Mouse (Mus musculus) brain, embryonic 14.5 days (tissue): ENCODE measurements at regions not wholly inside any gene's neighbourhood (a gene's known extent, or its start where the extent isn't known, plus 50 kb on each side); places are given as distances from the start of the nearest gene placed in this dataset.

Experiments
- DNase-seq: peaks from one replicate; pipeline ENCODE4 v3.0.0-alpha.2; 2011; ENCODE audit warnings: low read depth
- CTCF ChIP-seq: fragments of 200-500 bp; IDR thresholded peaks from 2 replicates; pipeline ENCODE4 v1.5.1; 2012; ENCODE audit warnings: inconsistent platforms, mild to moderate bottlenecking, moderate library complexity, borderline replicate concordance; ENCODE audit not compliant: insufficient read depth, insufficient read length; ENCODE audit errors: extremely low read depth
- POLR2A ChIP-seq: fragments of 200-500 bp; IDR thresholded peaks from 2 replicates; pipeline ENCODE4 v1.6.1; 2012; ENCODE audit warnings: mild to moderate bottlenecking, inconsistent platforms, borderline replicate concordance; ENCODE audit not compliant: poor library complexity, insufficient read depth, insufficient read length, severe bottlenecking; ENCODE audit errors: extremely low read depth

DNA sequence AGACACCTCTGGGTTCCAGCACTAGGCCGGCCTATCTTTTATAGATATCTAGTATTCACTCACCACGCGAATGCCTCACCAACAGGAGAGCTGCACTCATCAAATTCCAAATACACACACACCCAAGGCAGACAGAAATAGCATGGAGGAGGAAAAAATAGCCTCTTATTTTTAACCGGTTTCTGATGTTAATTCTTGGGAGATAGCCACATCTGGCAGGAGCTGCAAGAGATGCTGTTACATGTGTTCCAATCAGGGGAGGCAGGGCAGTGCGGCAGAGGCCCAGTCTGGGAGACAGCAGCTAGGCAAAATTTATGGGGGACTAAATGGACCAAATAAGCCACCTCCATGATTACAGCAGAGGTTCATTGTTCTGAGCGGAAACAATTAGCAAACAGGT, 419.0 kb upstream of the Kazn start:
- no peak for DNase-seq
- TF ChIP-seq CTCF: no peak
- no peak for TF ChIP-seq POLR2A

DNA sequence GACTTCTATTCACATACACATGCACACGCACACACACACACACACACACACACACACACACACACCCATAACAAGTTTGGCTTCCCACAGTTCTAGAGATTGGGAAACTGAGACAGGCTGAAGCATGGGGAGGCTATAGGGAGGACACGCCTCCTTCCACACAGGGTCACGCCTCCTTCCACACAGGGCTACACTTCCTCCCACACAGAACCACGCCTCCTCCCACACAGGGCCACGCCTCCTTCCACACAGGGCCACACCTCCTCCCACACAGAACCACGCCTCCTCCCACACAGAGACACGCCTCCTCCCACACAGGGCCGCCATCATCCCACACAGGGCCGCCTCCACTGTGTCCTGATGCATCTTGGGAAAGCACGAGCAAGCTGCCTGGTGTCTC, 401.9 kb upstream of the Kazn start:
- DNase-seq: no peak

DNA sequence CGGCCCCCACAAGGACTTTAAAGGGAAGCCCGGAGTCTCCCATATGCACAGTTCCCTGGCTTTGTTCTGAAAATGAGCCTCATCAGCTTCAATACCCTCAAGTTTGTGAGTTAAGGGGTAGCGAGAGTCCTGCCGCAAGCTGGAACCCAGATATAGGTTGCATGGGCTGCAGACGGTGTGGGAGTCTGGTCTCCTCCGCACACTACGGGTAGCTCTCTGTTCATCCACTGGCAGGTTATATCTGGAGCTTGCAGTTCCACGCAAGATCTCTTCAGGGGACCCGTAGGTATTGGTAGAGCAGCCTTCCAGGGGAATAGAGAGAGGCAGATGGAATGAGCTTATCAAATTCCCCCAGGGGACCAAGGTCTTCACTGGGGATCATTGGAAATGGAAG, 400.1 kb upstream of the Kazn start:
- no peak for DNase-seq
- TF ChIP-seq CTCF: no peak
- TF ChIP-seq POLR2A: no peak

More for the DNA sequence above, 401.9 kb upstream of the Kazn start:
- no peak for TF ChIP-seq POLR2A
- TF ChIP-seq CTCF: no peak

DNA sequence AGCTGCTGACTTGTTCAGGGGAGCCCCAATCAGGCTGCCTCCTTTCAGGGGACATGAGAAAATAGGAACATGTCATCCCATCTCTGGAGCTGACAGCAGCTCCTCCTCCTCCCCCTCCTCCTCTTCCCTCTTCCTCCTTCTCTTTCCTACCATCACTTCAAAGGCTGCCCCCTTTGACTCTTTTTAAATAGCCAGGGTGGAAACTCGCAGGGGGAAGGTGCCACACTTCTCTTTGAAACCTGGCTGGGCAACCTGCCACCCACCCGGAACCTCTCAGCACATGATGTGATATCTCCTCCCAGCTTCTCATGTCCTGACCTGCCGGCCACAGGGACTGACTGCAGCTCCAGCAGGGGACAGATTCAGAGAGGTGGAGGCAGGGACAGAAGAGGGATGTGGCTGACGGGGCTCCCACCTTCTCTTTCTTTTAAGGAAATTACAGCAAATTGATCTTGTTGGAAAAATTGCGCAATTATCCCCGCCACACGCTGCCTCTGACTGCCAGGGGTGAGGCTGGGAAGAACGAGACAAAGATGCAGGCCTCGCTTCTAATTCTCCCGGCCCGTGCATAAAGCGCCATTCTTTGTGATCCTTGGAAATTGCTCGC, 399.6 kb upstream of the Kazn start:
- no peak for TF ChIP-seq POLR2A
- no peak for TF ChIP-seq CTCF
- DNase-seq: peak; percentile 85

DNA sequence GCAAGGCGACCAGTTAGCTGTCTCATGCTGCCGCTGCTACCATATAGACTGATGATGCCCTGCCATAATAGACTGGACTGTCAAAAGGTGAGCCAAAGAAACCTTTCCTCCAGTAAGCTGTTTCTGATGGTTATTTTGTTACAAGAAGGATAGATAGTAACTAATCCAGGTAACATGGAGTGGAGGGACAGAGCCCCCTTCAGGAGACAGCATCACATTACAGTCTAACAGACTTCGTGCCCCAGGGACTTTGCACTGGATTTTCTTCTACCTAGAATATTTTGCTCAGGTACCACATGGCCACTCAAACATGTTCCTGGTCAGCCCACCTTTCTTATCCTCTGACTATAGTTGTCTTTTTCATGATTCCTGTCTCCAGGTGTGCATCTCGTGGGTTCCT, 398.9 kb upstream of the Kazn start:
- DNase-seq: no peak
- TF ChIP-seq POLR2A: no peak
- TF ChIP-seq CTCF: no peak

DNA sequence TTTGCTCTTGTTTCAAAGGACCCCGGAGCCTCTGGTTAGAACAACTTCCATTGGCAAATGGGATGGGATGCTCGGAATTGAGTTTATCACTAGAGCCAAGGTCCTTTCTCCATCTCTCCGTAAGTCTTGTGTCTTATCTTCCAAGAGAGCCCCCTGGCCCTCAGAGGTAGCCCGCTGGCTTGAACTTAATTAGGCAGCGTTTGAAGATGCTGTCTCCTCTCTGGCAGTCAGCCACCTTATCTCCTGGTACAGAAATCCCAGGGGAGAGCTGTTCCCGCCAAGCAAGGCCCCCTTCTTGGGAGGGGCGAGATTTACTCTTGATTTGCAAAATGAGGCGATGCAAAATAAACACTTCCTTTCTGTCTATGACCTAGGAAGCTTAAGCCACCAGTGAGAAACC, 395.2 kb upstream of the Kazn start:
- TF ChIP-seq CTCF (no peak), POLR2A (no peak)
- DNase-seq: peak; percentile 56

DNA sequence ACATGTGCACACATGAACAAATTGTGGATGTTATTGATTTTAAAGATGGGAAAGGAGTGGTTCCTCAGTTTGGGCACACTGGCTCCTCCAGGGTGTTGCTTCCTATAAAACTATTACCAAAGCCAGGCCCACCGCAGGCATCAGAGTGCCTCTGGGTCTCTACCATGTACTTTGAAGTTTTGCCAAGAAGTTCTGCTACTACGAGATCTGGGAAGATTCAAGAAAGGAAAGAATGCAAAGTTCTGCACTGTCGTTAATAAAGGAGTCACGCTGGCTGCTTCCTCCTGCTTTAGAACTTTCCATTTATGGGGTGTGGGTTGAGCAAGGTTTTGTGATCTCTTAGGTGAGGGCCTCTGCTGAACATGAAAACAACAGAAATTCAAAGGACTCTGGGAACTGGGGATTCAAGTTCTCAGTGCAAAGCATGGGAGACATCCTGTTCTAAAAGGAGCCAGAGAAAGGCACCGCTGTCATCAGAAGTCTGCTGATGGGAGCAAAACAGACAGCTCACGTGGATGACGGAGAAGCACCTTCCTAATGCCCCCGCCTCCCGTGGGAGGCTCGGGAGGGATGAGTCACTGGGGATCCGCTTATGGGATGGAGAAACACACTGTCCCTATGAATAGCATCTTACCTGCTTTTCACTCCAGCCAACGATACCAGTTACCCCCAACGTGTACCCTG, 394.6 kb upstream of the Kazn start:
- TF ChIP-seq POLR2A: no peak
- TF ChIP-seq CTCF: no peak

DNA sequence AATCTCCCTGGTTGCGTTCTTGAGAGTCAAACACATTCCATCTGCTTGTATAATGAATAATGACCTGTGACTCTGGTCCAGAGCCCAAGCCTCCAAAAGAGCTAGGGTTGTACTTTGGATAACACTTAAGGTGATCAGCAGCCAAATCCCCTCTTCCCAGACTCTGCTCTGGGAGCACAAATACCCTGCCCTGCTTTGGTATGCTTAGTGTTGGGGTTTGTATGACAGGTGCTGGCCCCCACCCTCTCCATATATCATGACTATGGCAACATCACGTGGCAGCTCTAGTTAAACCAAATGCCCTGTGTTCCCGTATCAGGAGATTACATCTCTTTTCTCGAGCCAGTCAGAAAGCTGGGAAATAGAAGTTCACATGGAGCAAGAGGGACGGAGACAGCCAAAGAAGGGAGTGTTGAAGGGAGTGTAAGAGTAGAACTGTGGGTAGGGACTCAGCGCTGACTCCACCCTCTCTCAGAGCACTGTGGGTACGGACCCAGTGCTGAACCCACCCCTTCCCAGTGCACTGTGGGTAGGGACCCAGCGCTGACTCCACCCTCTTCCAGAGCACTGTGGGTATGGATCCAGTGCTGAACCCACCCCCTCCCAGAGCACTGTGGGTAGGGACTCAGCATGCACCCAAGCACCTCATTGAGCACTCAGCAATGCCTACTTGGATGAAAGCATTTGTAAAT, 387.4 kb upstream of the Kazn start:
- TF ChIP-seq POLR2A: no peak
- no peak for TF ChIP-seq CTCF

More for the DNA sequence above, 394.6 kb upstream of the Kazn start:
- no peak for DNase-seq

DNA sequence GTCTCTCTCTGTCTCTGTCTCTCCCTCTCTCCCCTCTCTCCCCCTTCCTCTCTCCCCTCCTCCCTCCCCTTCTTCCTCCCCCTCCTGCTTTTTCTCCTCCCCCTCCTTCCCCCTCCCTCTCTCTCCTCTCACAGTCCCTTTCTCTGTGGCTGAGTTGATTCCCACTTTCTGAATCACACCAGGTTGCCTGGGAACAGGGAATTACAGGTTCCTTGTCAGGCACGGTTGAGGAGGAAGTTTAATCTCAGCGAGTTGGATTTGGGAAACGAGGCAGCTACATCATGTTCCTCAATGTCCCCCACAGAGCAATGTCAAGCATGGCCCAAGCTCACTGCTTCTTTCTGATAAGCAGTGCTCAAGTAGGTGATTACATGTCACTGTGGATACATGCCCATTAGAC, 386.3 kb upstream of the Kazn start:
- no peak for DNase-seq
- TF ChIP-seq CTCF: no peak
- no peak for TF ChIP-seq POLR2A

More for the DNA sequence above, 387.4 kb upstream of the Kazn start:
- no peak for DNase-seq

DNA sequence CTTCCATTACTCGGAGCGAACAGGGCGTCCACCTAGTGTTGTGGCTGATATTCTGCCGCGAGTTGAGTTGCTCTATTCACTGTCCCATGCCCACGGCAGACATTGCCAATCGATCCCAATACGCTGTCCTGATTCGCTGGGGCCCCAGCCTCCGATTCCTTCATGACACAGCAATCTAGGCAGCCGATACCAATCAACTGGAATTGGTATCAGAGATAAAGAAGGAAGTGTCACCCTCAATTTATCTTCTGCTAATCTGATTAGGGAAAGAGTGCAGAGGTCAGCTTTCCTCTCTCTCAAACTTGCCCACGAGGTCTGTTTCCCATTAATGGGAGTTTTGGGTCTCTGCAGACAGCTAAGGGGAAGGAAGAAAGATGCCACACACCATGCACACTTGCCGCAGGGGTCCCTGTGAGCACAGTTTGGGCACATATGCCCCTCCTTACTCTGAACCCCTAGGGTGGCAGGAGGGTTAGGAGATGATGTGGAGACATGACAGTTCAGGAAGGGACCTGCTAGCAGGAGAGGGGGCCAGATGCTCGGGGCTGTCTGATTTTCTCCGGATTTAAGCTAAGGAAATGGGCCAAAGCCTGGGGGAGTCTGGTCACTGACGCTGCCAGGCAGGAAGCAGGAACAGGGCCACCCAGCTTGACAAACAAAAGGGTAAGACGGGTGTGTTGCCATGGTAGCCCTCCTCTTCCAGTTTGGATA, 383.1 kb upstream of the Kazn start:
- peak; percentile 43 for DNase-seq
- TF ChIP-seq POLR2A: no peak
- no peak for TF ChIP-seq CTCF

DNA sequence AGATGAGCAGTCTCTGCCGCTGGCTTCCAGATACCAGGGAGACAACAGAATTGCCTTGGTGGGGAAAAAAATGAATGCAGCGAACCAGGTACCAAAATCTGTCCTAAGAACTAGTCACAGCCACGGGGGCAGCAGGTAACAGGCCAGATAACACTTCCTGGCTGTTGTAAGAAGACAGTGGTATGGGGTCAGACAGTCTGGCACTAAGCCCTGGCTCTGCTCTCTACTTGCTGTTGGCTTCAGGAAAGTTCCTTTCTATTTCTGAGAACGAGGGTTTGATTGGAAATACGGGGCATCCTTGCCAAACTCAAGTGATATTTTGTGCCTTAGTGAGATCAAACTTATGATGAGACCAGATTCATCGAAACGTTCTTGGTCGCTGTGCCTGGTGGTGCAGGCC, 380.2 kb upstream of the Kazn start:
- DNase-seq: no peak
- TF ChIP-seq CTCF: no peak
- no peak for TF ChIP-seq POLR2A

DNA sequence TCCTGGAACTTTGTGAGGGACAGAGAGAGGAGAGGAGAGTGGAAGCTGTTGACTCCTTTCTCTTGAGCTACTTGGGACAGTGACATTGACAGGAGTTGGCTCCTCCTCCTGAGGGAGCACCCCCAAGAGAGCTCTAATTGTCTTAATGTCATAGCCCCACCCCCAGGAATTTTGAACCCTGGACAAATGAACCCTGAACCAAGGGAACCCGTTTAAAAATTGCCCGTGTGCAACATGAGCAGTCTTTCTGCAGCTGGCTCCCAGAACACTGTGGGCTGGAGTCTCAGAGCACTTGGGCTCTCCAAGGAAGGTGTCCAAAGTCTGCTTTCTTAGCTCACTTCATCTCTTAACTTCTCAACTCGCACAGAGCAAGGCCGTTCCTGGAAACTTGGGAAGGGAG, 379.6 kb upstream of the Kazn start:
- no peak for DNase-seq
- TF ChIP-seq CTCF (no peak), POLR2A (no peak)
